Mouse (Mus musculus) gastrocnemius, adult 18-20 months (tissue): ENCODE results near the gene Ngfr. TPM values are rescaled to one million over a fixed set of nuclear protein-coding genes. Genes with fewer than 3 reads are reported as not detected.

ENCODE experiments used
- DNase-seq: peaks from one replicate; pipeline ENCODE4 v3.0.0; 2021; ENCODE audit warnings: low spot score
- total RNA-seq, 2 experiments: library from RNA; stranded (reverse); gene quantifications; 2 replicates each; pipeline ENCODE4 v1.2.3; 2021

The Ngfr gene
- total RNA-seq, 2 experiments from 2014 or later = 0.34 to 0.38 TPM

DNA sequence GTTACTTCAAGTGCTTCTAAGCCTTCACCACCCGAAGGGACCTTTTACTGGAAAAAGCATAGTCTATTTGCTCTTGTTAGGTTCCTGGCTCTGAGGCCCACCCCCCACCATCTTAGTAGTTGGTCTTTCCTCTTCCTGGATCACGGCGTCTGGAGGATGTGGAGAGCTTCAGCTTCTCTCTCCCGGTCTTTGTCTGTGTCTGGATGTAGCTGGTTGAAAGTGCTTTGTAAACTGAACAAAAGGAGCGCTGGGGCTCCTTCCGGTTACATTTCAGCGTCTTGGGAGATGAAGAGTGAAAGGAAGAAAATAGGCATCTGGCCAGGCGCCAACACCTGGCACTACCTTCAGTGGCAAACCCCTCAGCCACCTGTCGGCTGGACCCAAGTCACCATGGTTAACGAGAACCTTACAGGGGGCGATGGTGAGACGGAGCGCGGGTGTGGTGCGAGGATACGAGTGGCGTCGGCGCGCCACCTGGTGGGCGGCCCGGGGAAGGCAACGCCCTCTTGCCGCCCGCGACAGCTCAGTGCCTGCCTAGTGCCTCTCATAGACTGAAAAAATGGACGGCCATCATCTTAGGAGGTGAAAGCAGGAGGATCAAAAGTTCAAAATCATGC lies 67.0 kb downstream of the Ngfr start:
- peak; percentile 84 for DNase-seq

GRCm38 (mm10) chr11:95519996-95520395 lies 67.5 kb downstream of the Ngfr start:
- DNase-seq = no peak

GRCm38 (mm10) chr11:95519299-95519698 lies 68.2 kb downstream of the Ngfr start:
- no peak for DNase-seq

Other genes with a start within 250 kb of the Ngfr start
- 10 to 100 TPM; 43.9 to 44.1 TPM for gene Slc35b1, start 203.0 kb downstream of the Ngfr start, total RNA-seq
- 100 to 1,000 TPM; 162 to 171 TPM for gene Spop, start 173.7 kb downstream of the Ngfr start, total RNA-seq
- under 1 TPM; 0.27 to 0.33 TPM for gene Nxph3, start 73.2 kb downstream of the Ngfr start, total RNA-seq
- gene Phb, start 79.2 kb upstream of the Ngfr start, total RNA-seq = 100 to 1,000 TPM; 151 to 168 TPM
- gene Zfp652, start 124.9 kb upstream of the Ngfr start, total RNA-seq = 100 to 1,000 TPM; 105 to 128 TPM
- under 1 TPM; 0.09 to 0.27 TPM for gene B130006D01Rik, start 135.9 kb upstream of the Ngfr start, total RNA-seq
- 100 to 1,000 TPM; 355 to 388 TPM for gene Phospho1, start 236.8 kb upstream of the Ngfr start, total RNA-seq
- 1 to 10 TPM; 5.5 to 6.9 TPM for gene Gngt2, start 249.5 kb upstream of the Ngfr start, total RNA-seq